Mouse (Mus musculus): ENCODE measurements around the gene Olfr555. TPM values are rescaled to one million over a fixed set of nuclear protein-coding genes. Genes with fewer than 3 reads are reported as not detected.
"Not testable (repeated sequence)": the region's sequence is repeated elsewhere in the genome, so short reads cannot be mapped to it uniquely, and the experiment has no call there.

Olfr555 gene
- polyA plus RNA-seq (2015; fragmentation: Nextera tagmentation; extraction: Ambion mirVana), result not detected in 2 replicates

DNA sequence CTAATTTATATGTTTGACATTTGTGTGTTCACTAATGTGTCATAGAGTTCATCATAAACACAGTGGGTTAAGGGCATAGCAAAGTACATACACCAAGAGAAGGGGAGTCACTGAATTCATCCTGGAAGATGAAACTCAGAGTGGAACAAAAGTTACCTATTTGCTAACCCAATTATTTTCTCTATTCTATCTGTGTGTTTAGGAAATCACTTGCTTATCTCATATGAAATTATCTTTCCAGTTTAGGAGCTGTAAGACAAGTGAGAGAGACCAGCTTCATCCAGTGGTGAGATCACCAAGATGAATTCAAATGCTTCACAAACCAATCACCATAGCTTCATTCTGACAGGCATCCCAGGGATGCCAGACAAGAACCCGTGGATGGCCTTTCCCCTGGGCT, at the start of gene Olfr555:
Olfr555 (plus strand) TSS at position 301 of the 400 bp plus-strand sequence.
- no peaks in the 10 kb centered on the region for H3K36me3 ChIP-seq (ENCODE audit: control insufficient read depth, insufficient read depth)
- H3K9ac ChIP-seq (ENCODE audit: low read depth, low read length), result no peak within 1 kb of the TSS
- H3K27ac ChIP-seq (ENCODE audit: low read length), result no peak within 1 kb of the TSS
- H3K4me3 ChIP-seq (ENCODE audit: low read depth, low read length), result no peak within 1 kb of the TSS
- H3K4me2 ChIP-seq (ENCODE audit: low read depth, low read length), result no peak within 1 kb of the TSS
- 54% methylated on average over 1 of the region's 1 CpGs for WGBS (ENCODE audit: insufficient replicate concordance)
- H3K9me3 ChIP-seq (replicated peaks; ENCODE audit: control insufficient read depth, low read length), result no peaks in the 10 kb centered on the region
- no peaks in the 10 kb centered on the region for H3K27me3 ChIP-seq (ENCODE audit: control insufficient read depth, insufficient read depth, low read depth, low read length)
- ATAC-seq (ENCODE audit: low read depth), result no peak
- no peaks in the 10 kb centered on the region for H3K4me1 ChIP-seq (ENCODE audit: control insufficient read depth, low read depth, low read length)

DNA sequence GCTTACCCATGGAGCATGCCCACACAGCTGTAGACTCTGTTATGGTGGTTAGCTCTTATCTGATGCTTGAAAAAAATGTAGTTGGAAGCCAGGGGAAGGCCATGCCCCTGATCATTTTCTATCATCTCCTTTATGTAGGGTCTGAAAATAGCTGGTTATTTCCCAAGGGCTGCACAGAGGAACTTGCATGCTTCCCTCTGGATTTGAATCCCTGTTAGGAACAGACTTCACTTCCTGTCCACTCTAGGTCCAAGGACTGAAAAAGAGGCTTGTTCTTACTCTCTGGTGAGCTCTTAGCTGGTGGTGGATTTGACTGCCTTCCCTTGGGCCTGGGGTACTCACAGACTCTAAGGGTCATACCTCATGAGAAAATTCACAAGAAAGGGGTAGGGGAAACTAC, 40.5 kb upstream of the Olfr555 start, which contains the start of gene Olfr553:
Olfr553 (minus strand) TSS at position 101 of the 400 bp plus-strand sequence.
- Histone ChIP-seq H3K4me1 (ENCODE audit: control insufficient read depth, low read depth, low read length) (no peaks in the 10 kb centered on the region), H3K9me3 (replicated peaks; ENCODE audit: control insufficient read depth, low read length) (no peaks in the 10 kb centered on the region), H3K9ac (ENCODE audit: low read depth, low read length) (no peak within 1 kb of the TSS), H3K27me3 (ENCODE audit: control insufficient read depth, insufficient read depth, low read depth, low read length) (no peaks in the 10 kb centered on the region), H3K36me3 (ENCODE audit: control insufficient read depth, insufficient read depth) (no peaks in the 10 kb centered on the region), H3K4me3 (ENCODE audit: low read depth, low read length) (no peak within 1 kb of the TSS), H3K4me2 (ENCODE audit: low read depth, low read length) (no peak within 1 kb of the TSS), H3K27ac (ENCODE audit: low read length) (no peak within 1 kb of the TSS)
- ATAC-seq (ENCODE audit: low read depth), result no peak

DNA sequence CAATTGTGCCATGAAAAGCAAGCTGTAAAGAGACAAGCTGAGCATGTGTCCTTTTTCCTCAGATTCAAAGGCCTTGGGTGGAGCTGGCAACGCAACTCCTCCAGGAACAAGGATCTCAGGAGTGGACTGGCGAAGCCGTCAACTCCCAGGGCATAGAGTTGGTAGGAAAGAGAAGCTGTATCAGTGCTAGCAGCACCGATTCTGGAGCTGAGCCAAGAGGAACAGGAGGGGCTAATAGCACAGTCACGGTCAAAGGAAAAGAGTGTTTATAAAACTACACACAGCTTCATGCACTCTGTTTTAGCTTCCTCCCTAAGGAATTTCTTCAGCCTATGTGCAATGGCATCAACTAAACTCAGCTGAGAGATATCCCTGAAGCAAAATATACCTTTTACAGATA, 39.0 kb upstream of the Olfr555 start:
- H3K4me2 ChIP-seq (ENCODE audit: low read depth, low read length), result no peak overlapping the region
- no peaks in the 10 kb centered on the region for H3K36me3 ChIP-seq (ENCODE audit: control insufficient read depth, insufficient read depth)
- no peak for ATAC-seq (ENCODE audit: low read depth)
- no peaks in the 10 kb centered on the region for H3K9me3 ChIP-seq (replicated peaks; ENCODE audit: control insufficient read depth, low read length)
- H3K27me3 ChIP-seq (ENCODE audit: control insufficient read depth, insufficient read depth, low read depth, low read length), result no peaks in the 10 kb centered on the region
- no peak overlapping the region for H3K4me3 ChIP-seq (ENCODE audit: low read depth, low read length)
- no peak overlapping the region for H3K27ac ChIP-seq (ENCODE audit: low read length)
- 50% methylated on average over 5 of the region's 5 CpGs for WGBS (ENCODE audit: insufficient replicate concordance)
- H3K9ac ChIP-seq (ENCODE audit: low read depth, low read length), result no peak overlapping the region
- H3K4me1 ChIP-seq (ENCODE audit: control insufficient read depth, low read depth, low read length), result no peaks in the 10 kb centered on the region

DNA sequence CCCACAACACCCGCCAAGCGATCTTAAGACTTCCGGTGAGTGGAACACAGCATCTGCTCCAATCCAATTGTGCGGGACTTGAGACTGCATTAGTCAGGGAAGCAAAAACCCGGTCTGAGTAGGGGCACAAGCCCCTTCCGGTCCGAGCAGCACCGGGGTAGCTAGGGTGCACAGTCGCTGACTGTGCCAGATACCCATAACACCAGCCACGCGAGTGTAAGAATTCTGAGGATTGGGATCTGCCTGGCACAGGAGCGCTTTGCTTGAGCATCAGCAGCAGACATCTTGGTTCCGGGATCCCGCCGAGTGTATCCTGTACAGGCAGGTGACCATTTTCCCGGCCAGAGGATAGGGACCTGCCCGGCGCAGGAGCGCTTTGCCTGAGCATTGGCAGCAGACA, 38.3 kb upstream of the Olfr555 start:
- not testable (repeated sequence) for ATAC-seq (ENCODE audit: low read depth)
- WGBS (ENCODE audit: insufficient replicate concordance), result 75% methylated on average over 16 of the region's 19 CpGs

DNA sequence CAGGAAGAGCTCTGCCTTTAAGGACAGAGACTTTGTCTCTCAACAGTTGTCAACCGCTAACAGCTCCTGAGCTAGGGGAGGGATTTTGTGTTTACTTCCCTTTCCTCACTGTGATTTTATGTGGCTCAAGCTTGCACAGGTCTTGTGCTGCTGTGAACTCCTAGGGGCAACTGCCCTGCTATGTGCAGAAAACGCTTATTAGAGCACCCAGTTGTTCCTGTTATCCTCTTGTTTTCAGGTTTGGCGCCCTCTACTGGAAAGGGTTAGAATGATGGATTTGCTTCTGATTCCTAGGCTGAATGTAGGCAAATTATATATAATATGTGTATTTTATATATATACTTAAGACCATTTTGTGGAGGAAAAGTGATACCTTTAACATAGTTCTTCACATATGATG, 22.0 kb upstream of the Olfr555 start:
- Histone ChIP-seq H3K4me1 (ENCODE audit: control insufficient read depth, low read depth, low read length) (no peaks in the 10 kb centered on the region), H3K27me3 (ENCODE audit: control insufficient read depth, insufficient read depth, low read depth, low read length) (no peaks in the 10 kb centered on the region), H3K9me3 (replicated peaks; ENCODE audit: control insufficient read depth, low read length) (no peaks in the 10 kb centered on the region), H3K4me3 (ENCODE audit: low read depth, low read length) (no peak overlapping the region), H3K4me2 (ENCODE audit: low read depth, low read length) (no peak overlapping the region), H3K9ac (ENCODE audit: low read depth, low read length) (no peak overlapping the region), H3K27ac (ENCODE audit: low read length) (no peak overlapping the region), H3K36me3 (ENCODE audit: control insufficient read depth, insufficient read depth) (no peaks in the 10 kb centered on the region)
- WGBS (ENCODE audit: insufficient replicate concordance), result 12% methylated on average over 3 of the region's 3 CpGs
- ATAC-seq (ENCODE audit: low read depth), result no peak

More for the DNA sequence above, 38.3 kb upstream of the Olfr555 start:
- not testable (repeated sequence) for H3K9ac ChIP-seq (ENCODE audit: low read depth, low read length); H3K27ac ChIP-seq (ENCODE audit: low read length); H3K36me3 ChIP-seq (ENCODE audit: control insufficient read depth, insufficient read depth); H3K4me1 ChIP-seq (ENCODE audit: control insufficient read depth, low read depth, low read length); H3K27me3 ChIP-seq (ENCODE audit: control insufficient read depth, insufficient read depth, low read depth, low read length); H3K4me2 ChIP-seq (ENCODE audit: low read depth, low read length); H3K4me3 ChIP-seq (ENCODE audit: low read depth, low read length); H3K9me3 ChIP-seq (replicated peaks; ENCODE audit: control insufficient read depth, low read length)

DNA sequence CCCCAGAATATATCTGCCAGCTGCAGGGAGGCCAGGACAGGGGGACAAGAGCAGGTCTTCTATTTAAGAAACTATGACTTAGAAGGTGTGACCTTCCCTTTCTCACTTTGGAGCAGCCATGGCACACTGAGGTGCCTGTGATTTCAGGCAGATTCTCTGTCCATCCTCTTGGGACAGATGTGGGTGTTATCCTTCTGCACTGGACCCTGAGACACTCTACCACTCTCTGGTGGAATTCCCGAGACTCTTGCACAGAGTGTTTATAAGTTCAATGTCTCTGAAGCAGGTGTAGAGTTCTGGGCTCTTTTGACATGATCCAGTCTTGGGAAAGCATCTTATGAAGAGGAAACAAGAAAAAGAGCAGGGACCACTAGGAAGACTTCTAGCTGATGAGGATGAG, 20.5 kb upstream of the Olfr555 start, which contains the start of gene Olfr554:
Olfr554 (plus strand) TSS at position 301 of the 400 bp plus-strand sequence.
- no peak within 1 kb of the TSS for H3K4me3 ChIP-seq (ENCODE audit: low read depth, low read length)
- no peaks in the 10 kb centered on the region for H3K4me1 ChIP-seq (ENCODE audit: control insufficient read depth, low read depth, low read length)
- no peak within 1 kb of the TSS for H3K4me2 ChIP-seq (ENCODE audit: low read depth, low read length)
- no peak within 1 kb of the TSS for H3K27ac ChIP-seq (ENCODE audit: low read length)
- H3K9me3 ChIP-seq (replicated peaks; ENCODE audit: control insufficient read depth, low read length), result no peaks in the 10 kb centered on the region
- no peaks in the 10 kb centered on the region for H3K27me3 ChIP-seq (ENCODE audit: control insufficient read depth, insufficient read depth, low read depth, low read length)
- no peak for ATAC-seq (ENCODE audit: low read depth)
- no peaks in the 10 kb centered on the region for H3K36me3 ChIP-seq (ENCODE audit: control insufficient read depth, insufficient read depth)
- no peak within 1 kb of the TSS for H3K9ac ChIP-seq (ENCODE audit: low read depth, low read length)
- WGBS (ENCODE audit: insufficient replicate concordance), result 38% methylated on average over 1 of the region's 1 CpGs

DNA sequence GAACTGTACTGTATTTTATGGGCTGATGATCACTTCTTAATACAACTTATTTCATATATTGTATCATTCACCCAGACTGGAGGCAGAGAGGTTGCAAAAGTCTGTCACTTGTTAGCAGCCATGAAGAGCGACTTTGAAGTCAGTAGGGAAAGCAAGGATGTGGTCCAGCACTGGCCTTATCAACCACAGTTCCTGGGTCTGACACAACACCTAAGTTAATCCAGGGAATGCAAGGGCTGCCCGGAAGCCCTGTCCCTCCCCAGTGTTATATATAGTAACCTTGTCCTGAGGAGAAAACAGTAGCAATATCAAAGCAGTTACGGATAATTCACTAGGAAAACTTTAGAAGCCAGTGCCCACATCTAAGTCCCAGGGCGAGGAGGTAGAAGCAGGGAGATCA, 13.7 kb upstream of the Olfr555 start:
- not testable (repeated sequence) for H3K9me3 ChIP-seq (replicated peaks; ENCODE audit: control insufficient read depth, low read length); H3K36me3 ChIP-seq (ENCODE audit: control insufficient read depth, insufficient read depth); ATAC-seq (ENCODE audit: low read depth); H3K27ac ChIP-seq (ENCODE audit: low read length); H3K27me3 ChIP-seq (ENCODE audit: control insufficient read depth, insufficient read depth, low read depth, low read length); H3K9ac ChIP-seq (ENCODE audit: low read depth, low read length); H3K4me1 ChIP-seq (ENCODE audit: control insufficient read depth, low read depth, low read length); H3K4me2 ChIP-seq (ENCODE audit: low read depth, low read length); H3K4me3 ChIP-seq (ENCODE audit: low read depth, low read length)
- WGBS (ENCODE audit: insufficient replicate concordance), result 59% methylated on average over 3 of the region's 4 CpGs

DNA sequence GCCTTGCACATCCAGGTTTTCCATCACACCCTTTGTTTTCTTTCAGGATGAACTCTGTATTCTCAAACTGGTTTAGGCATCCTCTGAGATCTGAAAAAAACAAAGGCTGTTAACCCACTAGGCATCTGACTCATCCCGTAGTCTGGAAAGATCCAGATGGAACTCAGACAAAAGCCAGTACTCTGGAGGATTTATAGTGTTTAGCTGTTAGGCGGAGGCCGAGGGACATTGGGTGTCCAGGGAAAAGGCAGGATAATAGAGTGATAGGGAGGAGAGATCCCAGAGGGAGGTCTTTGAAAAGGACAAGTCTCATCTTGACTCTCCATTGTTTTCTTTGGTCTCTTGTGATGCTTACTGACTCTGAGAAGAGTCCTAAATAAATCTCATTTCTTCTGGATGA, 6.0 kb downstream of the Olfr555 start, which contains the start of gene Olfr556:
Olfr556 (plus strand) TSS at position 301 of the 400 bp plus-strand sequence.
- Histone ChIP-seq H3K27ac (ENCODE audit: low read length) (no peak within 1 kb of the TSS), H3K4me2 (ENCODE audit: low read depth, low read length) (no peak within 1 kb of the TSS), H3K4me1 (ENCODE audit: control insufficient read depth, low read depth, low read length) (no peaks in the 10 kb centered on the region), H3K36me3 (ENCODE audit: control insufficient read depth, insufficient read depth) (no peaks in the 10 kb centered on the region), H3K4me3 (ENCODE audit: low read depth, low read length) (no peak within 1 kb of the TSS), H3K27me3 (ENCODE audit: control insufficient read depth, insufficient read depth, low read depth, low read length) (no peaks in the 10 kb centered on the region), H3K9ac (ENCODE audit: low read depth, low read length) (no peak within 1 kb of the TSS), H3K9me3 (replicated peaks; ENCODE audit: control insufficient read depth, low read length) (no peaks in the 10 kb centered on the region)
- WGBS (ENCODE audit: insufficient replicate concordance), result 48% methylated on average over 3 of the region's 3 CpGs
- no peak for ATAC-seq (ENCODE audit: low read depth)

DNA sequence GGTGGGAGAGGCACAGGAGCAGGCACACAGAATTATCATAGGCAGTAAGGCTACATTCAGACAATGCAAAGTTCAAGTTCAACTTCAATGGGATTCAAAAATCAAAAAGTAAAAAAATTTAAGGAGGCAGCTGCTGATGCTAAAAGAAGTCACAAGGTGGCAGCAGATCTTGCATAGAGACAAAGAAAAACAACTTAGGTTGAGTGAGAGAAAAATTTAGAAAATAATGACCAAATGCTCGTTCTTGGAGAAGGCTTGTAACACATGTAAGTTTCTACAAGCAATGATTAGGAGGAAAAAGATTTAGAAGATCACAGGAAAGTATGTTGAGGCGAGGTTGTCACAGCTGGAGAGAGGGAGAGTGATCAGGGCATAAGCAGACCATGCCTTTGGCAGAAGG, 6.8 kb downstream of the Olfr555 start:
- WGBS (ENCODE audit: insufficient replicate concordance), result 30% methylated on average over 2 of the region's 2 CpGs
- H3K27me3 ChIP-seq (ENCODE audit: control insufficient read depth, insufficient read depth, low read depth, low read length), result no peaks in the 10 kb centered on the region
- no peaks in the 10 kb centered on the region for H3K36me3 ChIP-seq (ENCODE audit: control insufficient read depth, insufficient read depth)
- H3K4me1 ChIP-seq (ENCODE audit: control insufficient read depth, low read depth, low read length), result no peaks in the 10 kb centered on the region
- H3K4me2 ChIP-seq (ENCODE audit: low read depth, low read length), result no peak overlapping the region
- H3K4me3 ChIP-seq (ENCODE audit: low read depth, low read length), result no peak overlapping the region
- no peak for ATAC-seq (ENCODE audit: low read depth)
- H3K27ac ChIP-seq (ENCODE audit: low read length), result no peak overlapping the region
- no peak overlapping the region for H3K9ac ChIP-seq (ENCODE audit: low read depth, low read length)
- H3K9me3 ChIP-seq (replicated peaks; ENCODE audit: control insufficient read depth, low read length), result no peaks in the 10 kb centered on the region
